Mouse (Mus musculus) small intestine, adult 2 months (tissue): ENCODE data around the gene Elmo2.

Source experiments
- CTCF ChIP-seq: fragments of 200-500 bp; IDR thresholded peaks from 2 replicates; pipeline ENCODE4 v1.5.1; 2012; ENCODE audit warnings: low read depth, mild to moderate bottlenecking, control low read depth, inconsistent platforms, low read length, moderate library complexity, mixed read lengths; ENCODE audit not compliant: insufficient replicate concordance, insufficient read length; ENCODE audit errors: extremely low read depth
- POLR2A ChIP-seq: fragments of 200-500 bp; IDR thresholded peaks from 2 replicates; pipeline ENCODE4 v1.6.1; 2012; ENCODE audit warnings: low read depth, mild to moderate bottlenecking, control low read depth, inconsistent platforms, low read length, moderate library complexity

GRCm38 (mm10) chr2:165303354-165304012 is 22.8 kb downstream of the Elmo2 start:
- no peak for TF ChIP-seq CTCF
- no peak for TF ChIP-seq POLR2A
